Mouse (Mus musculus) embryonic fibroblast, embryonic 13.5 days (primary cell): ENCODE results near the gene Fchsd2.

Experiments used
- CTCF ChIP-seq: IDR thresholded peaks from 2 replicates; pipeline ENCODE4 v1.5.1; 2011; ENCODE audit warnings: mild to moderate bottlenecking, control low read depth, low read length, moderate library complexity, borderline replicate concordance; ENCODE audit not compliant: insufficient read depth
- POLR2A ChIP-seq: IDR thresholded peaks from 2 replicates; pipeline ENCODE4 v1.6.1; 2011; ENCODE audit warnings: low read depth, mild to moderate bottlenecking, control low read depth, low read length, moderate library complexity

GRCm38 (mm10) chr7:101328621-101329158 is 236.0 kb downstream of the Fchsd2 start:
- TF ChIP-seq POLR2A: no peak
- TF ChIP-seq CTCF: peak; percentile 43; the same call in 1 of the 2 replicates
